8 mouse cellular contexts compared by ENCODE assay signal in the genomic region with DNA sequence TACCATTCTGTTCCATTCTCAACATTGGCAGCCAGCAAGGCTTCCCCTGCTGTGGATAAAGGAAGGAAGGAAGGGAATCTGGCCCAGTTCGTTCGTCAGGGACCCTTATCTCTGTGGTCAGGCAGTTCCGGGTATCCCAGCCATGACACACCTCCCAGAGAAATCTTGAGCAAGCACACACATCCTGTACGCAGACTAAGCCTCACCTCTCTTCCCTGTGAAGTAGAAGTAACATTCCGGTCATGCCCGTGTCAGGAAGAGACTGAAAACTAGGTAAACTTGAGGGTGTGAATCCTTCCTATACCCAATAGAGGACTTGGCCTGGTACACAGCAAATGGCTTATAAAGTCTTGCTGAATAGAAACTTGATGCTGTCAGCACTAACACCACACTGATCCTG. TPM values are rescaled to one million over a fixed set of nuclear protein-coding genes. Genes with fewer than 3 reads are reported as not detected.
DNase-seq lines count a peak whose midpoint lies in the region; ATAC-seq and TF ChIP-seq lines count a peak whose summit lies in the region.

No protein-coding gene starts in this region.

- peak overlapping the region; percentile 74 for H3K27ac ChIP-seq in gastrocnemius, adult 2 months
- peak overlapping the region; percentile 91 for H3K27ac ChIP-seq in heart, embryonic 13.5 days (replicated peaks)
- H3K27ac ChIP-seq in limb, embryonic 12.5 days = 0 out of 2 replicates have a peak overlapping the region, but pooled peaks have one; percentile 13

- TF ChIP-seq POLR2A in myocyte (IDR thresholded peaks at IDR 0.05; ENCODE audit: insufficient read length, low read depth) = no peak

- ATAC-seq in heart, embryonic 13.5 days (ENCODE audit: extremely low read depth, insufficient number of reproducible peaks, low FRiP score, low TSS enrichment) = peak; percentile 7; the same call in 1 of the 2 replicates
- no peak for ATAC-seq in limb, embryonic 12.5 days (ENCODE audit: insufficient number of reproducible peaks, insufficient read depth, low FRiP score, low TSS enrichment, low read depth)

- H3ac ChIP-seq in myocyte (ENCODE audit: control insufficient read depth, insufficient read length) = no peak overlapping the region

- no peaks in the 10 kb centered on the region for H3K36me3 ChIP-seq in heart, embryonic 13.5 days
- no peaks in the 10 kb centered on the region; the same call in 1 of the 2 replicates for H3K36me3 ChIP-seq in limb, embryonic 12.5 days
- no peaks in the 10 kb centered on the region for H3K36me3 ChIP-seq in myocyte (ENCODE audit: control insufficient read depth, insufficient read depth)

- TF ChIP-seq CTCF in gastrocnemius, adult 2 months (IDR thresholded peaks at IDR 0.05) = no peak

- intact Hi-C loops in gastrocnemius, adult 2 months (cut with DNase I) = no loop called here

- no peaks in the 10 kb centered on the region for H3K9me3 ChIP-seq in heart, embryonic 13.5 days
- H3K9me3 ChIP-seq in limb, embryonic 12.5 days = no peaks in the 10 kb centered on the region

- H3K9ac ChIP-seq in heart, embryonic 13.5 days = peak overlapping the region; percentile 56
- no peak overlapping the region for H3K9ac ChIP-seq in limb, embryonic 12.5 days (replicated peaks)

- H3K27me3 ChIP-seq in heart, embryonic 13.5 days (replicated peaks) = no peaks in the 10 kb centered on the region
- no peaks in the 10 kb centered on the region for H3K27me3 ChIP-seq in limb, embryonic 12.5 days
- H3K27me3 ChIP-seq in myocyte (ENCODE audit: control insufficient read depth, insufficient read depth, insufficient read length) = no peaks in the 10 kb centered on the region

- H3K4me1 ChIP-seq in heart, embryonic 13.5 days = peaks cover 99% of the 10 kb centered on the region
- H3K4me1 ChIP-seq in limb, embryonic 12.5 days (replicated peaks) = peaks cover 74% of the 10 kb centered on the region

- H3K4me2 ChIP-seq in heart, embryonic 13.5 days = peak overlapping the region; percentile 54
- no peak overlapping the region for H3K4me2 ChIP-seq in limb, embryonic 12.5 days
- H3K4me2 ChIP-seq in myocyte (ENCODE audit: low read depth) = peak overlapping the region; percentile 41

- WGBS in heart, embryonic 13.5 days = 19% methylated on average over 6 of the region's 6 CpGs
- WGBS in limb, embryonic 12.5 days = 74% methylated on average over 6 of the region's 6 CpGs

- H3K4me3 ChIP-seq in gastrocnemius, adult 2 months = no peak overlapping the region
- H3K4me3 ChIP-seq in heart, embryonic 13.5 days = peak overlapping the region; percentile 10; the same call in 1 of the 2 replicates
- no peak overlapping the region for H3K4me3 ChIP-seq in limb, embryonic 12.5 days (replicated peaks)
- no peak overlapping the region for H3K4me3 ChIP-seq in myocyte

- peaks cover 30% of the 10 kb centered on the region for H3K79me2 ChIP-seq in myocyte (ENCODE audit: control insufficient read depth, insufficient read depth)

- DNase-seq in gastrocnemius, adult 2 months = no peak
- DNase-seq in gastrocnemius, postnatal 4 days (ENCODE audit: low spot score in 2 of 2) = no peak
- DNase-seq in spleen, adult 18-20 months = no peak
- no peak for DNase-seq in spleen, adult 12 weeks (ENCODE audit: low spot score)
- no peak for DNase-seq in urinary bladder, adult 2 months (ENCODE audit: low spot score)

TF ChIP-seq in myocyte, 11 proteins besides CTCF, POLR2A, EP300 and RAD21:
- TF ChIP-seq REST (IDR thresholded peaks at IDR 0.05; ENCODE audit: insufficient read depth, insufficient read length) (no peak), MYOG (IDR thresholded peaks at IDR 0.05; ENCODE audit: control insufficient read depth in 1 of 3, insufficient read depth in 1 of 3, insufficient read length in 2 of 3, low read depth in 2 of 3) (no peak), SRF (IDR thresholded peaks at IDR 0.05; ENCODE audit: control insufficient read depth, insufficient read length, low read depth) (no peak), TCF3 (IDR thresholded peaks at IDR 0.05; ENCODE audit: insufficient read length, low read depth) (no peak), MYOD1 (IDR thresholded peaks at IDR 0.05; ENCODE audit: control insufficient read depth in 1 of 3, insufficient read length in 2 of 3, low read depth in 2 of 3) (no peak), USF1 (IDR thresholded peaks at IDR 0.05; ENCODE audit: low read depth) (no peak), MAX (IDR thresholded peaks at IDR 0.05; ENCODE audit: low read depth) (no peak)

RNA-seq across cellular contexts. Expression of a gene that starts 21.9 kb away (rescaled TPM):
- 10 to 100 TPM in 1 of 2 experiments, 1 to 10 TPM in 1; 4.9 to 10.7 TPM for total RNA-seq in gastrocnemius, adult 2 months (2021)
- total RNA-seq in gastrocnemius, postnatal 4 days (2021) = 10 to 100 TPM; 21.3 to 26.0 TPM
- 67.8 and 74.5 TPM in 2 replicates for polyA plus RNA-seq in heart, embryonic 13.5 days (2015; fragmentation: Nextera tagmentation; extraction: Ambion mirVana)
- 140 and 159 TPM in 2 replicates for polyA plus RNA-seq in limb, embryonic 12.5 days (2016; fragmentation: Nextera tagmentation; extraction: Ambion mirVana)
- 25.6 TPM for polyA plus RNA-seq in myocyte (2012; fragmentation: generic; extraction: Trizol)
- polyA plus RNA-seq in urinary bladder, adult 2 months (2012; rRNA removed) = 18.9 and 20.2 TPM in 2 replicates

Comparison
In these comparisons a context has a peak if more than half of its experiments do, and no peak if none do; other contexts are left out.
1. H3K27ac ChIP-seq: peak in every context shown above with its lines; median percentile 91 in heart, embryonic 13.5 days; 74 in gastrocnemius, adult 2 months; 13 in limb, embryonic 12.5 days.